Mouse (Mus musculus) liver, adult 2 months (tissue): ENCODE data around the gene Bpifb9a.

Experiments
- CTCF ChIP-seq: fragments of 200-500 bp; IDR thresholded peaks from 2 replicates; pipeline ENCODE4 v1.5.1; 2011; ENCODE audit warnings: low read depth, low read length, control low read depth
- POLR2A ChIP-seq: fragments of 200-500 bp; IDR thresholded peaks from 2 replicates; pipeline ENCODE4 v1.6.1; 2011; ENCODE audit warnings: low read length, control low read depth; ENCODE audit not compliant: insufficient read depth; ENCODE audit errors: extremely low read depth

- TF ChIP-seq CTCF = no peak
- TF ChIP-seq POLR2A = no peak
Measured at GRCm38 (mm10) chr2:154245322-154245721, 12.3 kb upstream of the Bpifb9a start.
